Mouse (Mus musculus): ENCODE data around the gene Frrs1.

DNA sequence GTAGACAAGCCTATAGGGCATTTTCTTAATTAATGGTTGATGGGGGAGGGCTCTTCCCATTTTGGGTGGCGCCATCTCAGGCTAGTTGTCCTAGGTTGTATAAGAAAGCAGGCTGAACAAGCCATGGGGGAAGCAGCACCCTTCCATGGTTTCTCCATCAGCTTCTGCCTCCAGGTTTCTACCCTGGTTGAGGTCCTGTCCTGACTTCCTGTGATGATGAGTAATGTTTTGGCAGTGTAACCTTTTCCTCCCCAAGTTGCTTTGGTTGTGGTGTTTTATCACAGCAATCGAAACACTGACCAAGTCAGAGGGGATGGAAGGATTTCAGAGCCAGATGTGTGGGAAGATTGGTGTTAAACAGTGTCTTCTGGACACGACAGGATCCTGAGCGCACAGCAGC is 87.2 kb downstream of the Frrs1 start:
- TF ChIP-seq CTCF (IDR thresholded peaks at IDR 0.05; ENCODE audit: low read depth) = no peak
- TF ChIP-seq EP300 (IDR thresholded peaks at IDR 0.05; ENCODE audit: low read depth) = no peak

Data from liver, postnatal 0 days (tissue).